Mouse (Mus musculus): ENCODE data around the gene Utp14a. TPM values are rescaled to one million over a fixed set of nuclear protein-coding genes. Genes with fewer than 3 reads are reported as not detected.

Gene Utp14a
- polyA plus RNA-seq, 1 experiment from 2014 or later = 22.9 TPM

Other genes with a start within 250 kb of the Utp14a start
- 4.8 and 5.1 TPM in 2 replicates for gene Apln, start 222.0 kb upstream of the Utp14a start, polyA plus RNA-seq (2016; fragmentation: Nextera tagmentation; extraction: Ambion mirVana)
- 0.43 and 2.6 TPM in 2 replicates for gene Xpnpep2, start 148.1 kb upstream of the Utp14a start, polyA plus RNA-seq (2016; fragmentation: Nextera tagmentation; extraction: Ambion mirVana)
- 0.75 and 0.87 TPM in 2 replicates for gene Sash3, start 110.4 kb upstream of the Utp14a start, polyA plus RNA-seq (2016; fragmentation: Nextera tagmentation; extraction: Ambion mirVana)
- gene Zdhhc9, start 48.0 kb upstream of the Utp14a start, polyA plus RNA-seq (2016; fragmentation: Nextera tagmentation; extraction: Ambion mirVana) = 2.3 and 2.7 TPM in 2 replicates
- 3.9 and 4.4 TPM in 2 replicates for gene Bcorl1, start 84.5 kb downstream of the Utp14a start, polyA plus RNA-seq (2016; fragmentation: Nextera tagmentation; extraction: Ambion mirVana)
- 1.8 and 1.9 TPM in 2 replicates for gene Elf4, start 206.3 kb downstream of the Utp14a start, polyA plus RNA-seq (2016; fragmentation: Nextera tagmentation; extraction: Ambion mirVana)